Mouse (Mus musculus): ENCODE measurements around the gene Rac3. TPM values are rescaled to one million over a fixed set of nuclear protein-coding genes. Genes with fewer than 3 reads are reported as not detected.

The Rac3 gene
- polyA plus RNA-seq, 1 experiment: 16.6 TPM

GRCm38 (mm10) chr11:120707969-120708368, 13.3 kb upstream of the Rac3 start:
- Histone ChIP-seq H3K9ac (ENCODE audit: low read depth, poor library complexity, severe bottlenecking) (peak overlapping the region; percentile 37), H3K27ac (ENCODE audit: insufficient read depth, low read length) (peak overlapping the region; percentile 59), H3K4me1 (ENCODE audit: control insufficient read depth, insufficient read depth, low read length) (peaks cover 25% of the 10 kb centered on the region), H3K36me3 (ENCODE audit: control insufficient read depth, insufficient read depth, low read length, poor library complexity, severe bottlenecking) (peaks cover 3% of the 10 kb centered on the region; the same call in 1 of the 2 replicates), H3K4me3 (ENCODE audit: low read depth, low read length) (no peak overlapping the region), H3K27me3 (ENCODE audit: control insufficient read depth, insufficient read depth, low read length, poor library complexity, severe bottlenecking) (no peaks in the 10 kb centered on the region), H3K9me3 (replicated peaks; ENCODE audit: control insufficient read depth, insufficient read depth, low read length, poor library complexity, severe bottlenecking) (no peaks in the 10 kb centered on the region)
- TF ChIP-seq POLR2A (IDR thresholded peaks at IDR 0.05; ENCODE audit: insufficient read depth, low read length) (no peak), CTCF (IDR thresholded peaks at IDR 0.05; ENCODE audit: low read depth, low read length) (no peak), EP300 (IDR thresholded peaks at IDR 0.05; ENCODE audit: insufficient read depth, low read depth, low read length) (no peak)

GRCm38 (mm10) chr11:120709551-120709950, 11.7 kb upstream of the Rac3 start:
- peaks cover 19% of the 10 kb centered on the region for H3K4me1 ChIP-seq (ENCODE audit: control insufficient read depth, insufficient read depth, low read length)

GRCm38 (mm10) chr11:120710672-120711071, 10.6 kb upstream of the Rac3 start:
- TF ChIP-seq EP300 (IDR thresholded peaks at IDR 0.05; ENCODE audit: insufficient read depth, low read depth, low read length) (no peak), CTCF (IDR thresholded peaks at IDR 0.05; ENCODE audit: low read depth, low read length) (no peak), POLR2A (IDR thresholded peaks at IDR 0.05; ENCODE audit: insufficient read depth, low read length) (no peak)
- Histone ChIP-seq H3K27me3 (ENCODE audit: control insufficient read depth, insufficient read depth, low read length, poor library complexity, severe bottlenecking) (no peaks in the 10 kb centered on the region), H3K4me1 (ENCODE audit: control insufficient read depth, insufficient read depth, low read length) (peaks cover 12% of the 10 kb centered on the region), H3K9ac (ENCODE audit: low read depth, poor library complexity, severe bottlenecking) (no peak overlapping the region), H3K4me3 (ENCODE audit: low read depth, low read length) (no peak overlapping the region), H3K9me3 (replicated peaks; ENCODE audit: control insufficient read depth, insufficient read depth, low read length, poor library complexity, severe bottlenecking) (no peaks in the 10 kb centered on the region), H3K27ac (ENCODE audit: insufficient read depth, low read length) (no peak overlapping the region), H3K36me3 (ENCODE audit: control insufficient read depth, insufficient read depth, low read length, poor library complexity, severe bottlenecking) (peaks cover 3% of the 10 kb centered on the region; the same call in 1 of the 2 replicates)

More at GRCm38 (mm10) chr11:120709551-120709950, 11.7 kb upstream of the Rac3 start:
- H3K9me3 ChIP-seq (replicated peaks; ENCODE audit: control insufficient read depth, insufficient read depth, low read length, poor library complexity, severe bottlenecking): no peaks in the 10 kb centered on the region
- no peak overlapping the region for H3K4me3 ChIP-seq (ENCODE audit: low read depth, low read length)
- H3K36me3 ChIP-seq (ENCODE audit: control insufficient read depth, insufficient read depth, low read length, poor library complexity, severe bottlenecking): peaks cover 3% of the 10 kb centered on the region; the same call in 1 of the 2 replicates
- no peak overlapping the region for H3K27ac ChIP-seq (ENCODE audit: insufficient read depth, low read length)
- H3K9ac ChIP-seq (ENCODE audit: low read depth, poor library complexity, severe bottlenecking): no peak overlapping the region
- H3K27me3 ChIP-seq (ENCODE audit: control insufficient read depth, insufficient read depth, low read length, poor library complexity, severe bottlenecking): no peaks in the 10 kb centered on the region
- TF ChIP-seq EP300 (IDR thresholded peaks at IDR 0.05; ENCODE audit: insufficient read depth, low read depth, low read length) (no peak), CTCF (IDR thresholded peaks at IDR 0.05; ENCODE audit: low read depth, low read length) (no peak)

- peaks cover 3% of the 10 kb centered on the region; the same call in 1 of the 2 replicates for H3K36me3 ChIP-seq (ENCODE audit: control insufficient read depth, insufficient read depth, low read length, poor library complexity, severe bottlenecking)
Observed at GRCm38 (mm10) chr11:120711980-120712604, 9.2 kb upstream of the Rac3 start.

GRCm38 (mm10) chr11:120712771-120713568, 8.3 kb upstream of the Rac3 start:
- peak overlapping the region; percentile 62 for H3K9ac ChIP-seq (ENCODE audit: low read depth, poor library complexity, severe bottlenecking)
- H3K36me3 ChIP-seq (ENCODE audit: control insufficient read depth, insufficient read depth, low read length, poor library complexity, severe bottlenecking): peaks cover 3% of the 10 kb centered on the region; the same call in 1 of the 2 replicates
- no peak overlapping the region for H3K27ac ChIP-seq (ENCODE audit: insufficient read depth, low read length)
- no peaks in the 10 kb centered on the region for H3K27me3 ChIP-seq (ENCODE audit: control insufficient read depth, insufficient read depth, low read length, poor library complexity, severe bottlenecking)
- H3K4me3 ChIP-seq (ENCODE audit: low read depth, low read length): peak overlapping the region; percentile 87
- H3K9me3 ChIP-seq (replicated peaks; ENCODE audit: control insufficient read depth, insufficient read depth, low read length, poor library complexity, severe bottlenecking): no peaks in the 10 kb centered on the region
- TF ChIP-seq CTCF (IDR thresholded peaks at IDR 0.05; ENCODE audit: low read depth, low read length) (peak; percentile 60), EP300 (IDR thresholded peaks at IDR 0.05; ENCODE audit: insufficient read depth, low read depth, low read length) (no peak)
- peaks cover 5% of the 10 kb centered on the region for H3K4me1 ChIP-seq (ENCODE audit: control insufficient read depth, insufficient read depth, low read length)

More at GRCm38 (mm10) chr11:120711980-120712604, 9.2 kb upstream of the Rac3 start:
- no peak for TF ChIP-seq EP300 (IDR thresholded peaks at IDR 0.05; ENCODE audit: insufficient read depth, low read depth, low read length)
- TF ChIP-seq CTCF (IDR thresholded peaks at IDR 0.05; ENCODE audit: low read depth, low read length): no peak
- TF ChIP-seq POLR2A (IDR thresholded peaks at IDR 0.05; ENCODE audit: insufficient read depth, low read length): no peak
- Histone ChIP-seq H3K9me3 (replicated peaks; ENCODE audit: control insufficient read depth, insufficient read depth, low read length, poor library complexity, severe bottlenecking) (no peaks in the 10 kb centered on the region), H3K27ac (ENCODE audit: insufficient read depth, low read length) (no peak overlapping the region), H3K4me3 (ENCODE audit: low read depth, low read length) (no peak overlapping the region), H3K27me3 (ENCODE audit: control insufficient read depth, insufficient read depth, low read length, poor library complexity, severe bottlenecking) (no peaks in the 10 kb centered on the region), H3K4me1 (ENCODE audit: control insufficient read depth, insufficient read depth, low read length) (peaks cover 9% of the 10 kb centered on the region), H3K9ac (ENCODE audit: low read depth, poor library complexity, severe bottlenecking) (no peak overlapping the region)
